Mouse (Mus musculus): Measurements from ENCODE around the gene Atp6ap1l.

DNA sequence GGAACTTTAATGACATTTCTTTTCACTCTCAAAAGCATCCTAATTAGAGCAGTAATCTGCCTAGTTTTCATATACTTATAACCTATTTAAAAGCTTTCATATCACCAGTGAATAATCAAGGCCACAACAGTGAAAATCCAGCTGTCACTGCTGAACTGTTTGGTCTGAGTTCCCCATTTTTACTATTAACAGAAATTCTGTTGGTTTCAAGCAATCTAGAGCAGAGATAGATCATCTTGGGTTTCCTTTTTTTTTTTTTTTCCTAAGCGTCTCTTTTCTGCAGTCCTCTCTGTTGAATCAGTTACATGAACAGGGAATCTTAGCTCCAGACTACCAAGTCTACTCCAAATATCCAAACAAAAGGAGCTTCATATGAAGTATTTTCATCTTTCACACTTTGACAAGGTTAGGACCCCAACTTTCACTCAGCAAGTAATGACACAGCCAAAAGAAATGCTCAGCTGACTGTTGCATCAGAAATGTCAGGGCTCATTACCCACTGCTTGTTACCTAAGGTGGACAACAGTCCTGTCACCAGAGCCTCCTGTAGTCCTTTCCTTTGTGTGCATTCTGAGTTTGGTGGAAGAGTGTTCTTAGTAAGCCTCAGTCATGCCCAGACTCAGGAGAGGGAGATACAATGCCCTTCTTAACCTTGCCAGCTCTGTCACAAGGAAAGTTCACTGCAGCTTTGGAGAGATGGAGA lies 23.3 kb downstream of the Atp6ap1l start:
- TF ChIP-seq HCFC1 (IDR thresholded peaks at IDR 0.05; ENCODE audit: low read depth, low read length) = no peak
- no peak for TF ChIP-seq POLR2AphosphoS2 (IDR thresholded peaks at IDR 0.05; ENCODE audit: low read length)

Data from MEL (cell line).